19 mouse cellular contexts compared by ENCODE assay signal in genomic region chr8:113523561-113523960, GRCm38 (mm10).
"Had no signal": no experiment of that assay in that cellular context is flagged by ENCODE, and none has a peak within 500 bp of the region (broad histone marks: within the 10 kb centered on the region; RNA-seq: fewer than 3 reads in every experiment).

No protein-coding gene starts in this region.

- DNase-seq: kidney, adult 8-10 months; kidney, postnatal 10 days; kidney, postnatal 36 days; liver, embryonic 13.5 days; lung, adult 2 months; lung, postnatal 14 days; lung, postnatal 4 days; midbrain, embryonic 14.5 days; retina, postnatal 1 day; right cerebral cortex, postnatal 25 days; spleen, adult 18-20 months; thymus, adult 2 months; thymus, postnatal 14 days; thymus, postnatal 4 days had no signal

- H3K4me1 ChIP-seq: kidney, embryonic 15.5 days; limb, embryonic 10.5 days; limb, embryonic 13.5 days; liver, embryonic 13.5 days; neural tube, embryonic 13.5 days had no signal

- H3K27me3 ChIP-seq: kidney, embryonic 15.5 days; liver, embryonic 13.5 days; neural tube, embryonic 13.5 days had no signal

- H3K4me3 ChIP-seq: kidney, embryonic 15.5 days; limb, embryonic 10.5 days; limb, embryonic 13.5 days; liver, embryonic 13.5 days; neural tube, embryonic 13.5 days had no signal

- H3K36me3 ChIP-seq: kidney, embryonic 15.5 days; limb, embryonic 10.5 days; limb, embryonic 13.5 days; liver, embryonic 13.5 days; neural tube, embryonic 13.5 days had no signal

- H3K4me2 ChIP-seq: kidney, embryonic 15.5 days; limb, embryonic 13.5 days; liver, embryonic 13.5 days; midbrain, embryonic 11.5 days; neural tube, embryonic 13.5 days had no signal

- H3K9ac ChIP-seq: kidney, embryonic 15.5 days; limb, embryonic 13.5 days; liver, embryonic 13.5 days; neural tube, embryonic 13.5 days had no signal

- H3K9me3 ChIP-seq: kidney, embryonic 15.5 days; limb, embryonic 10.5 days; liver, embryonic 13.5 days; neural tube, embryonic 13.5 days had no signal

- H3K27ac ChIP-seq: kidney, embryonic 15.5 days; limb, embryonic 10.5 days; limb, embryonic 13.5 days; liver, embryonic 13.5 days; neural tube, embryonic 13.5 days had no signal
